Mouse (Mus musculus): Measurements from ENCODE around the gene Zfhx2. TPM values are rescaled to one million over a fixed set of nuclear protein-coding genes. Genes with fewer than 3 reads are reported as not detected.

The Zfhx2 gene
- 2.0 to 7.8 TPM (median 2.4 TPM) in 3 replicates for total RNA-seq (2017)

DNA sequence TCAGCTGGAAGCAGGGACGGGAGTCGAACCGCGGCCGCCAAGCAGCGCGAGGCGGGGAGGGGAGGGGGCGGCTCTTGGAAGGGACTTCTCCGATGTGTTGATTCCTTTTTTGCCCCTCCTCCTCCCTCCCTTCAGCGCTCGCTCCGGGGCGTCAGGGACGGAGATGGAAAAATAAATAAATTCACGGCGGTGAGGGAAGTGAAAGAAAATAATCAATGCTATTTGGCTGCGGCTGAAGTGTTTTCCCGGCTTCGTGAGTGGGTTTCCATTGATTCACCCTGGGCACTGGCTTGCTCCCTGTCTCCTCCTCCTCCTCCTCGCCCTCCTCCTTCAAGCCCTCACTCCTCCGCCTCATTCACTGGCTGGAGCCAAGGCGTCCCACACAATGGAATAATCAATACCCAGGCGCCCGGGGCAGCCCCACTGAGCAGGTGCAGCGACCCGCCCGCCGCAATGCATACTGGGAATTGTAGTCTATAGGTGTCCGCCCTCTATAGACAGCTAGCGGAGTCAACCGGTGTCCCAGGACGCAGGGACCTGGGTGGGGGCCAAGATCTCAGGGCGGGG, at the start of gene Zfhx2:
Gene Zfhx2 (minus strand): TSS at position 314 of the 567 bp plus-strand sequence.
- peak; percentile 70 for ATAC-seq (replicated peaks; ENCODE audit: insufficient number of reproducible peaks, low FRiP score, low TSS enrichment, poor library complexity, severe bottlenecking)

DNA sequence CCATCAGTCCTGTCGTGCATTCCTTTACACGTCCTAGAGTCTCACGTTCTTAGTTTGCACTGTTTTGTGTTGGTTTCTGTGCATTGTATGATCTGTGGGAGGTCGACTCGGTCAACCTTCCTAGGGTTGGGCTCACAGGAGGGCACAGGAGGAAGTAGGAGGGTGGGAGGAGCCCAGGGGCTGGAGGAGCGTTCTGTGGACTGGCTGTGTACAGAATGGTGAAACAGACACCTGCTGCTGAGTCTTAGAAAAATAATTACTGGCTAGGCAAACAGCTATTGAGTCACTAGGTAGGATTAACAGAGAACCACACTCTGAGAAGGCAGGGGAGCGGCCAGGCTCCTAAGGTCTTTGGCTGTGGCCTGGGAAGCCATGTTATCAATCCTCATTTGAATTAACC, 47.2 kb upstream of the Zfhx2 start:
- ATAC-seq (replicated peaks; ENCODE audit: insufficient number of reproducible peaks, low FRiP score, low TSS enrichment, poor library complexity, severe bottlenecking), result no peak

DNA sequence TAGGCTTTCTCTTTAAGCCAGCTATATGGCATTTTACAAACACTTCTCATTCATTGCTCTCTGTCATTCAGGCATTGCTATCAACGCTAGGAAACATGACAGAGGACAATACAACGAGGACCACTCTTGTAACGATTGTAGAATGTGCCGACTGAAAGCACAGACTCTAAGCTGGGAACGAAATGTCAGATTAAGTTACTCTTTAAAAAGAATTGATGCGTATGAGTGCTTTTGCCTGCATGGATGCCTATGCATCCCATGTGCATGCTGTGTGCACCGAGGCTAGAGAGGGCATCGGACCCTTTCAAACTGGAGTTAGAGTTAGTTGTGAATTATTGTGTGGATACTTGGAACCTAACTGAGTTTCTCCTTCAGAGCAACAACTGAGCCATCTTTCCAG, 43.6 kb upstream of the Zfhx2 start:
- no peak for ATAC-seq (replicated peaks; ENCODE audit: insufficient number of reproducible peaks, low FRiP score, low TSS enrichment, poor library complexity, severe bottlenecking)

DNA sequence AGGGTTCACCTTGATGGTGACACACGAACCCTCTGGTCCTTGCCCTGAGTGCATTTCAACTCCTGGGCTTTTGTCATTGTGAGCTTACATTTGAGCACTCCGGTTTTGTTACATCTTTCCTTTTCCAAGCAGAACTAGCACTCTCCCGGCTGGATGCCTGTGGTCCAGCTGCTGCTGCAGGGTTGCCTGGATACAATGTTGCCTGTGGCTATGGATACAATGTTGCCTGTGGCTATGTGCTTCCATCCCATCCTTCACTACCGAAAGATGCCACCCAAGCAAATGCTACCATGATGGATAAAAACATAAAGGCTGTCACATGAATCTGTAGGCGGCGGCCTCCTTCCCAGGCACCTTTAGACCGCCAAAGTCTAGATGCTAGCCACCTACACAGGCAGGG, 34.4 kb upstream of the Zfhx2 start:
- no peak for ATAC-seq (replicated peaks; ENCODE audit: insufficient number of reproducible peaks, low FRiP score, low TSS enrichment, poor library complexity, severe bottlenecking)

DNA sequence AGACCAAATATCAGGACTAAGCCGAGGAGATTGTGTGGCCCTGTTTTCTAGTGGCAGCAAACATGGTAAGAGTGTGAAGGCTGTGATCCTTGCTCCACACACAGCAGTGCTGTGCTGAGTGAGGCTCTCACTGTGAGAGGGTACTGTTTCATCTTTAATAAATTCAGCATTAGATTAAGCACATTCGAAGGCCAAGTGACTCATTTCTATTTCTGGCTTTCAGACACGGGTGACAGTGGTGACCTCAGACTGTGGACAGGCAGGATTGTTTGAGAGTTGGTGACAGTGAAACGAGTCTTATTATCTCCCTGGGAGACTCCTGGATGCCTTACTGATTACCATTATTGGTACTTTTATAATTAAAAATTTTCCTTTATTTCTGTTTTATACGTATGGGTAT, 33.6 kb upstream of the Zfhx2 start:
- ATAC-seq (replicated peaks; ENCODE audit: insufficient number of reproducible peaks, low FRiP score, low TSS enrichment, poor library complexity, severe bottlenecking), result no peak

DNA sequence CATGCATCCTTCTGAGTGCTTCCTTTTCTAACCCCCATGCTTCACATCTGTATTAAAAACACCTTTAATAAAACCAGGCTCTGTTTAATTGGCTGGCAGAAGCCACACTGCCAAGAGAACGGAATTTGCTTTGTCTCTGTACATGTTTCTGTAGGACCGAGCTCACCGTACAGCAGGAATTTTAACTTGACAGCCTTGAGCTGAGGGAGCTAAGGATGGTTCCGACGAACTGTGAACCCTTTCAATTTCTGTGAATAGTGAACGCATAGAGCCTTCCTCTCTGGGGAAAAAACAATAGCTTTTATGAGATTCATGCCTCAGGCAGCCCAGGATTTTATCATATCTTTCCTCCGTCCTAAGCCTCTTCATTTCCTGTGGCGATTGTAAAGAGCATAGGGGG, 30.2 kb upstream of the Zfhx2 start:
- ATAC-seq (replicated peaks; ENCODE audit: insufficient number of reproducible peaks, low FRiP score, low TSS enrichment, poor library complexity, severe bottlenecking), result no peak

DNA sequence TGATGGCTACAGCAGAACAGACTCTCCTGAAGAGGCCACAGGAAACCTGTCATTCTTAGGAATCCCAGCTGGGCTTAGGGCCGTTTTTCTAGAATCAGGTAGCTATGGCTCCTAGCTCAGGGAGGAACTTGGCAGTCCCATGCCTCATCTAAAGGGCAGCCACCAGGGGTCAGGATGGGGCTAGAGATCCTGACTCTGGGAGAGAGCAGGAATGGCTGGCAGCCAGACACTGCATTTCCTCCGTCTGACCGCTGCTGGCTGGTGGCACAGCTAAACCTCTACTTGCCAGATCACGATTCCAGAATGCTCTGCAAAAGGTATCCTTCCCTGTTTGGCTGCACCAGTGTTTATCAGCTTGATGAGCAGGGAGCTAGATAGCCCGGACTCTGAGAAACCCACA, 29.8 kb upstream of the Zfhx2 start:
- peak; percentile 28; the same call in 1 of the 2 replicates for ATAC-seq (replicated peaks; ENCODE audit: insufficient number of reproducible peaks, low FRiP score, low TSS enrichment, poor library complexity, severe bottlenecking)

DNA sequence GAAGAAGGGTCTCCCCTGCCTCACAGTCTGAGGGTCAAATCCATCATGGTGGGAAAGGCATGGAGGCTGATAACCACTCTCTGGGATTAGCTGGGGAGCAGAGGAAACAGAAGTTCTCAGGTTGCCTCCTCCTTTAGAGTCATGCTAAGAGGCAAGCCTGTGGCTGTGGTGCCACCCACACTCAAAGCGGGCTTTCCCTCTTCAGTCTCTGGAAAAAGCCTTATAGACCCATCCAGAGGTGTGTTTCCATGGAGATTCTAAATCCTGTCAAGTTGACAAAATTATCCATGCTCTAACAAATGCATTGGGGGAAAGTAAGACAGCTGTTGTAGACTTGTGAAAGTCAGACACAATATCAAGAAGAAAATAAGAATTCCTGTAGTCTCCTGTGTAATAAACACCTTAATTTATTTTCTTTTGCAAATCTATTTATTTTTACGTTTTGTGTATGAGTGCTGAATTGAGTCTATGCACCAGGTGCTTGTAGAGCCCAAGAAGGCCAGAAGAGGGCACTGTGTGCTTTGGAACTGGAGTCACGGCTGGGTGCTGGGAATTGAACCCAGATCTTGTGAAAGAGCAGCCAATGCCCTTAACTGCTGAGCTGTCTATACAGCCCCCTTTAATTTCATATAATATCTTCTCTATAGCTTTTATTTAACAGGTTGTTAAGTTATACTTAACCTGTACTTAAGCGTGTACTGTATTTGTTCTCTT, 27.5 kb upstream of the Zfhx2 start:
- ATAC-seq (replicated peaks; ENCODE audit: insufficient number of reproducible peaks, low FRiP score, low TSS enrichment, poor library complexity, severe bottlenecking), result no peak

DNA sequence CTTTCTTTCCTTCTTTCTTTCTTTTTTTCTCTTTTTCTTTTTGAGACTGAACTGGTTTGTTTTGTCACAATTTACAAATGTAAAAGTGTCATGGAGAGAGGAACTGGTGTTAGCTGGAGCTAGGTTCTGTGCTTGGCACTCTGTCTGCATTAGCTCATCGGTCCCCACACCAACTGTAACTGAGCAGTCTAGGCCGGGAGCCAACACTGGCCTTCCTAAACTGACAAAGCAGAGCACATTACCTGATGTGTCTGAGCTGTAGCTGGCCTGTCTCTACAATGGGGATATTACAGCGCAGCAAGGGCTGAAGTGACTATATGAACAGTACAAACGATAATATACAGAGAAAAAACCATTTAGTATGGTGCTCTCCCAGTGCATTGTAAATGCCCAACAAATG, 26.7 kb upstream of the Zfhx2 start:
- ATAC-seq (replicated peaks; ENCODE audit: insufficient number of reproducible peaks, low FRiP score, low TSS enrichment, poor library complexity, severe bottlenecking), result no peak

DNA sequence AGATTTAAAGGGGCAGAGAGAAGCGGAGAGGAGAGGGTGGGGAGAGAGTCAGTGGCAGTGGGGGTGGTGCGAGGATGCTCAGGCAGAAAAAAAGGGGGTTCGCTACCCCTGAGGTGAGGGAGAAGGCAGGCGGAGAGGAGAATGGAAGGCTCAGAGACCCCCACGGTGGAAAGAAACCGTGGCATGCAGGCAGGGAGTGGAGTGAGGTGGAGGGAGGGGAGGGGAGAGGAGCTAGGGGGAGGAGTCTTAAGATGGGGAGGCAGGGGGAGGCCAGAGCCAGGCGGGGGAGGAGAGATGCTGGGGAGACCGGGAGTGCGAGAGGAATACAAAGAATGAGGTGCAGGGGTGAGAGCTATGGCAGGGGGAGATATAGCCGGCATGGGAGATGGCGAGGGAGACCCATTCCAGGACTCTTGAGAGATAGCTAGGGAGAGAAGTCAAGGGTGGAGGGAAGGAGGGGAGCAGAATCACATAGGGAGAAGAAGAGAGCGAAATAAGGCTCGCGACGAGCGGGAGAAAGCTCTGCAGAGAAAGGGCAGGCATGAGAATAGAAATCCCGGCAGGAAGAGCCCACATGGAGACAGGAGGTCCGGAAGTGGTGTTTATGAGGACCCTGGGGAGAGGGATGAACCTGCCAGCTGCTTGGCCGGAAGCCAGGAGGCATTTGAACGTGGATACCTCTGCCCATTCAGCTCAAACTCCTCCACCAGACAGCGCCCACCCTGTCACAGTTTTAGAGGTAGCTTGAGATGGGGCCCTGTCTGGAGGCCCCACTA, 24.5 kb upstream of the Zfhx2 start, which contains the start of gene Jph4:
Gene Jph4 (minus strand): TSS at position 511 of the 776 bp plus-strand sequence.
- ATAC-seq (replicated peaks; ENCODE audit: insufficient number of reproducible peaks, low FRiP score, low TSS enrichment, poor library complexity, severe bottlenecking), result no peak

DNA sequence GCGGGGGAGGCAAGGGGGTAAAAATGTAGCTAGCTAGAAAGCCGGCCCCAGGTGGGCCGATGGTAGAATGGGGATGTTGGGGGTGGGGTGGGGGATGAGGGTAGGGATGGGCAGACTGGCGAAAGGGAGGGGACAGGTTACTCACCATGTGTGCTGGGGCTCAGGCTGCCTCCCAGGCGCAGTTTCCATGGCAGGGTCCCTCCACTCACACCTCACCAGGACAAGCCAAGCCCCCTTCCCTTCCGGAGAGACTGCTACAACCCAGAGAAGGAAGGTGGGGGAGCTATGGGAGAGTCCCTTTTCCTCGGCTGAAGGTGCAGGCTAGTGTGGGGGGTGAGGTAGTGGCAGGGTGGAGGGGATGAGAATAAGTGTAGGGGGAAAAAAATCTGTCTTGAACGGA, 23.7 kb upstream of the Zfhx2 start:
- no peak for ATAC-seq (replicated peaks; ENCODE audit: insufficient number of reproducible peaks, low FRiP score, low TSS enrichment, poor library complexity, severe bottlenecking)

DNA sequence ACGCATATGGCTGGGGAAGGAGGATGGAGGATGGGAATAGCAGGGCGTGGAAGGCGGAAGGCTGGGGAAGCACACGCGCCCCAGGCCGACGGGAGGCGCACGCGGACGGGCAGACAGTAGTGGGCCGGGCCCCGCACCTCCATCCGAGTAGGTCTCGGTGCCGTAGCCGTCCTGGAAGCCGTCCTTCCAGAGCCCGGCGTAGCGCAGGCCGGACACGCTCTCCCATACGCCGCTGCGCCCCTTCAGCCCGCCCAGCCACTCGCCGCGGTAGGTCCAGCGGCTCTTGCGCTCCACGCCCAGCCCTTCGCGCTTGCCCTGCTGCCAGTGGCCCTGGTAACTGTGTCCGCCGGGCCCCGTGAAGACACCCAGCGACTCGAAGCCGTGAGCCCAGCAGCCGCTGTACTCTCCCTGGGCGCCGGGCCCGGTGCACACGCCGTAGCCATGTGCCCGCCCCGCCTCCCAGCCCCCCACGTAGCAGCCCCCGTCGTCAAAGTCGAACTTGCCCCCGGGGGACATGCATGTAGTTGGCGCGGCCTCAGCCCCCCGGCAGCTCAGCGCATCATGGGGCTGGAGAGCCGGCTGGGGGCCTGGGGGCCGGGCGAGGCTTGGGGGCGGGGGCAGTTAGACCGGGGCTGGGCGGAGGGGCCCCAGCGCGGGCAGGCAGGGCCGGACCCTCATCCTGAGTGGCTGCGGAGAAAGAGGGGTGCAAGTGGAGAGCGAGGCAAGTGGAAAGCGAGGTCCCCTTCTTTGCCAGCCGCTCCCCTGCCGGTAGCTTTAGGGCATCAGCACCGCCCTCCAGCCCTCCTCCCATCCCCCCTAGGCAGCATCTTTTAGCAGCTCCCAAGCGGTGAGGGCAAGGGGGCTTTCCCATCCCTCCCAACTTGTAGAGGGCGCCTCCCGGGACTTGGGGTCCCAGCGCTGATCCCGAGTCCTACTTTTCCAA, 22.9 kb upstream of the Zfhx2 start:
- ATAC-seq (replicated peaks; ENCODE audit: insufficient number of reproducible peaks, low FRiP score, low TSS enrichment, poor library complexity, severe bottlenecking), result no peak

DNA sequence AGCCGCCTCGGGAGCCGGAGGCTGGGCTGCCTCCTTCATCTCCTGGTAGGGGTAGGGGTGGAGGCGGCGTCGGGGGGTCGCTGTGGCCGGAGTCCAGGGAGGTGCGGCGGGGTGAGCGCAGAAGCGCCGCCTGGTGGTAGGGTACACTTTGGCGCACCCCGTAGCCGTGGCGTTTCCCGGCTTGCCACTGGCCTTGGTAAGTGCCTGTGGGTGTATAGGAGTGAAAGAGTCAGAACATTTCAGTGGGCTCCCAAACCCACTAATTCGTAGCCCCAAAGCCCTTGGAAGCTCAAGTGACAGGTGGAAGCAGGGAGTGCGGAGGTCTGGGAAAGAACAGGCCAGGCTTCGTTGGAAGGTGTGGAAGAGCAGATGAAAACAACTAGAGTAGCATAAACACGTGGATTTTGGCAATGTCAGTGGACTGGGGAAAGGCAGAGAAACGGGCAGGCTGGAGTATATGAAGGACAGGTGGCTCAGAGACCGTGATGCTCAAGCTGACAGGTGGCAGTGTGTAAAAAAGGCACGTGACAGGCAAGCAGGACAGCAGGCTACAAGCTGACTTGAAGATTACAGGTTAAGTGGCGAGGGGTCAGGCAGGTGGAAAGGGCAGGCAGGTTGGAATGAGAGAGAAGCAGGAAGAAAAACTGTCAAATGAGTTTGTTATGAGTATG, 22.0 kb upstream of the Zfhx2 start:
- no peak for ATAC-seq (replicated peaks; ENCODE audit: insufficient number of reproducible peaks, low FRiP score, low TSS enrichment, poor library complexity, severe bottlenecking)

DNA sequence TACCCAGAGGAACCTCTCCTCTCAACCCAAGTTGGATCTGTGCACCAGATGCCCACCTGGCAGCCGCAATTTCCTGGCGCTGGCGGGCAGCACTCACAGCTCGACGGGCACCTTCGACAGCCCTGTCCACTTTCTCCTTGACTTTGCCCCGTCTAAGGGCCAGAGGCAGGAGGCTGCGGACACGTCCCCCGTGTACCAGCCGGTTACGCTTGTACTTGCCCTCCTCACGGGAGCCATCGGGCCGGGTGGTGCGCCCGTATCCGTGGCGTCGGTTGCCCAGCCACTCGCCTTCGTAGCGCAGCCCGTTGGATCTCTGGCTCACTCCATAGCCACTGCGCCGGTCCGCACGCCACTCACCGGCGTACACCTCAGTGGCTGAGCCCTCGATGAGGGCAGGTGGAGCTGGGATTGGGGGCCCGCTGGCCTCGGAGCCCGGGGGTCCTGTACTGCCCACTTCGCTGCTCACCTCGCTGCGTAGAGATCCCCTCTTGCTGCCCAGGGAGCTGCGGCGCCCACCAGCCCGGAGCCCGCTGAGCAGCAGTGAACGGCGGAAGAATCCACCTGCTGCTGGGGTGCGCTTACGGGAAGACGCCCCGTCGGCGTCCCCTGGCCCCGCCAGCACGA, 21.3 kb upstream of the Zfhx2 start:
- no peak for ATAC-seq (replicated peaks; ENCODE audit: insufficient number of reproducible peaks, low FRiP score, low TSS enrichment, poor library complexity, severe bottlenecking)

DNA sequence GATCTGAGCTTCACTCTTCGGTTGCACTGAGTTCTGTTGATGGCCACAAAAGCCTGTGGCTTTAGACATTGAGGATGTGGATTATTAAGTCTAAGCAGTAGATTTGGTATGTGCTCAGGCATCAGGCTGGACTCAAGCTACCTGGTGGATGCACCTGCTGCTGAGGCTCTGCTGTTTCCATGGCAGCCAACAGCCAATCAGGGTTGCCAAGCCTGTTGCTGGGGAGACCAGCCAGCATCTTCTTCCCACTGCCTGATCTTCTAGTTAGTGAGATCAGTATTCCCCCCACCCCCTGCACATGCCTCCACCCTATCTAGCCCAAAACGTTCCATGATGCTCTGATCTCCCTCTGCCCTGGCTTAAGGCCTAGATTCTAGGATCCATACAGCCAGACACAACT, 19.6 kb upstream of the Zfhx2 start:
- no peak for ATAC-seq (replicated peaks; ENCODE audit: insufficient number of reproducible peaks, low FRiP score, low TSS enrichment, poor library complexity, severe bottlenecking)

DNA sequence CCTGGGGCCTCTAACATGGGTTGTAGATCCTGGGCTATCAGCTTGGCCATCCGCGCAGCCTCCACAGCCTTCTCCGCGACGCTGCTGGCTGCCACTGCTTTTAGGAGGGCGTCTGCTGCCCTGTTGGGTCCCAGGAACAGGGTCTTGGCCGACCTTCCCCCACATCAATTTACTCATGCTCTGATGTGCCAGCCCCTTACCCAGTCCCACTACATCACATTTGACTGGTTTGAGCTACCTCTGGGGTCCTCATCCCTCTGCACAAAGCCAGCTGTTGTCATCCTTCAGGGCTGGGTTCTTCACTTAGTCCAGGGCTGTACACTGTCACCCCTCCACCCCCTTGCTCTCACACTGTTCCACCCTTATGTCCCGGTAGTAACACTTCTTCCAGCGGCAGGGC, 18.0 kb upstream of the Zfhx2 start:
- no peak for ATAC-seq (replicated peaks; ENCODE audit: insufficient number of reproducible peaks, low FRiP score, low TSS enrichment, poor library complexity, severe bottlenecking)

DNA sequence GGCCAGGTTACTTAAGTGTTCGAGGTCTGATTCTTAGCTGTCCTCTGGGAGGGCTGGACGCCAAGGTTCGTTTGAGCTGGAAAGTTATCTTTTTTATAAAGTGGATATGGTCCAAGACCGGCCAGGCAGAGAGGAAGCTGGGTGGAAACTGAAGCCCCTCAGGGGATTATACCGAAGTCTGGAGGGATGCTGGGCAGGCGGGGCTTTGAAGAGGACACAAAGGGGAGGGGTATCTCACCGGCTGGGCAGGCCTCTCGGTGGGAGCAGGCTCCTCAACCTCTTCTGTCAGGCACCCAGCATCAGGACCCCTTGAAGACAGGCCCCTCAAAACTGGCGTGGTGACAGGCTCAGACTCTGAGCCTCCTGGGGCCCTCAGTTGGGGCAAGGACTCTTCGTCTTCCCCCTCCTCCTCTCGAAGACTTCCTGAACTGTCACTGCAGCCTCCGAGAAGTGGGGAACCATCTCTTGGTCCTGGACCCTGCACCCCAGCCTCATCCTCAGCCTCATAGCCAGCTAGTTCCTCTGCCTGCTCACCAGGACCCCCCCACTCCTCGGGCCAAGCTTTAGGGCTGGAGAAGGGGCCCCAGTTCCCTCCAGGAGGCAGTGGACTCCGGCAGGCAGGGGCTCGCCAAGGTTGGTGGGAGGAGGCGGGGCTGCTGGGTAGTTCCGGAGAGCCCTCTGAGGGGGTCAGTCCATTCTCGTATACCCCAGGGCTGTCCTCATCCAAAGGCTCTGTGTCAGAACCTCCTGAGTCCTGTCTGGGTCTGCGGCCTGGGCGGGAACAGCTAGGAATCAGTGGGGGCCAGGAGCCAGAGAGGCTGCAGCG, 17.1 kb upstream of the Zfhx2 start:
- ATAC-seq (replicated peaks; ENCODE audit: insufficient number of reproducible peaks, low FRiP score, low TSS enrichment, poor library complexity, severe bottlenecking), result no peak

All from monocyte, adult 5-6 weeks (primary cell).